Mouse (Mus musculus) adrenal gland, adult 18-20 months (tissue): ENCODE results near the gene Trmt112. TPM values are rescaled to one million over a fixed set of nuclear protein-coding genes. Genes with fewer than 3 reads are reported as not detected.
A peak's percentile ranks its signal among the peaks of the same experiment; 100 is the strongest.

Experiments
- DNase-seq, 2 experiments: peaks; one replicate each; pipeline ENCODE4 v3.0.0; 2021 to 2022; ENCODE audit warnings: low spot score in 2 of 2
- microRNA-seq, 2 experiments: library from miRNA; unstranded; fragments of <30 nt; microRNA quantifications; one replicate each; pipeline ENCODE4 v1.2.0; 2021; ENCODE audit warnings: borderline number of aligned reads in 2 of 2
- total RNA-seq, 2 experiments: library from RNA; stranded (reverse); gene quantifications; 1 replicate in 1 of 2; 2 replicates in 1 of 2; pipeline ENCODE4 v1.2.3; 2021

The Trmt112 gene
- total RNA-seq, 2 experiments from 2014 or later: 83.2 to 110 TPM

GRCm38 (mm10) chr19:6942764-6943163, 33.3 kb downstream of the Trmt112 start:
- DNase-seq: no peak

- no peak for DNase-seq
Observed at GRCm38 (mm10) chr19:6943709-6944108, 34.2 kb downstream of the Trmt112 start.

DNA sequence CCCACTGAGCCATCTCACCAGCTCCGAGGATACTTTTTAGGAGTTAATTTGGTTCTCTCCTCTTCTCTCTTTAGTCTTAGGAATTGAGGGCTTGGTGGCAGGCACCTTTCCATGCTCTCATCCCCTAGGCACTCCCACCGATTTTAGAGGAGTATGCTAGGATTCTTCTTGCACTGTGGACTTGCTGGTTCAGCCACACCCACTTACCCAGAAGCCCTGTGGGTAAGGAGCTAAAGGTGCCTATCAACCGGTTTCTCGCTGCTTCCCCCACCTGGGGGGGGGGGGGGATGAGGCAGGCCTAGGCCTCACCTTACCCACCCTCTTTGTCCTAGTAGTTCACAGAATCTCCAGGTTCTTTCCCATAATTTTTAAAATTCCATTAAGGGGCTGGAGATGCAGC, 38.2 kb downstream of the Trmt112 start:
- no peak for DNase-seq

- DNase-seq: no peak
Observed at GRCm38 (mm10) chr19:6948186-6948585, 38.7 kb downstream of the Trmt112 start.

GRCm38 (mm10) chr19:6949532-6949931, 40.0 kb downstream of the Trmt112 start:
- no peak for DNase-seq

DNA sequence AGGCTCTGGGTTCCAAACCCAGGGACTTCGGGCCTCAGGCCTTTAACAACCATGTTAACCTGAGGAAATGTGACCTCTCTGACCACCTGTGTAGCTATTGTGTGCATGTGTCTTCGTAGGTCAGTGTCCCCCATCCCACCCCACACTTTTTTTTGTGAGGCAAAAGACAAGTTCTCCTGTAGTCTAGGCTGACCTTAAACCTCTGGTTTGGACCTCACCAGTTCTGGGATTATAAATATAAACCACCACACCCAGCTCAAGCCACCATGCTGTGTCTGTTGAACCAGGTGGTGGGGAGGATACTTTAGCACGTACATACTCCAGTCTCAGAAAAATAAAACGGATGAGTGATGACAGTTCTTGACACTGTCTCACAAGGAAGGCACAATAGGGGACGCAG, 40.5 kb downstream of the Trmt112 start:
- DNase-seq: peak in 1 of 2 experiments; percentile 19

GRCm38 (mm10) chr19:6950613-6951153, 41.2 kb downstream of the Trmt112 start:
- DNase-seq: peak; percentile 44 to 62

DNA sequence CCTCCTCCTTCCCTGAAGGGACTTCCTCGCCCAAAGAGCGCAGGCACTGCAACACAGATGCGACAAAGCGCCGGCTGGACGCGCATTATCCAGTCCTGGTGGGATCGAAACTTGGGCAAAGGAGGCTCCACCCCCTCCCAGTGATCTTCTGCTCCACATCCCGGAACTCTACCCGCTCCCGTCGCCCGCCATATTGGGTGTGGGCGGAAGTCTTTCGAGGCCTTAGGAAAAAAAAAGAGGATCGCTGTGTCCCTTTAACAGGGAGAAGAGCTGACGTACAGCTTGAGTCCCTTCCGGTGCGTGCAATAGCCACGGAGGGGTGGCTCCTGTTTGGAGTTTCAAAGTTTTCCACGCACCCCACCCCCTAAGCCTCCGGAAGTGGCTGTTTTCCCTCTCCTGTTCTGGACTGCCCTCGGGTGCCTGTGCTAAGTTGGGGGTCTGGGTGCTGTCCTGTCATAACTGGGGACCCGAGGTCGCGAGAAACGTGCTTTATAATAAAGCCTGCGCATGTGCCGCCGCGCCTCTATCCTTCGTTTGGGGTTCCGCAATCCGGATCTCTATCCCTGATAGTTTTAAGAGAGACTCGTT, 42.0 kb downstream of the Trmt112 start:
- peak; percentile 87 to 90 for DNase-seq

DNA sequence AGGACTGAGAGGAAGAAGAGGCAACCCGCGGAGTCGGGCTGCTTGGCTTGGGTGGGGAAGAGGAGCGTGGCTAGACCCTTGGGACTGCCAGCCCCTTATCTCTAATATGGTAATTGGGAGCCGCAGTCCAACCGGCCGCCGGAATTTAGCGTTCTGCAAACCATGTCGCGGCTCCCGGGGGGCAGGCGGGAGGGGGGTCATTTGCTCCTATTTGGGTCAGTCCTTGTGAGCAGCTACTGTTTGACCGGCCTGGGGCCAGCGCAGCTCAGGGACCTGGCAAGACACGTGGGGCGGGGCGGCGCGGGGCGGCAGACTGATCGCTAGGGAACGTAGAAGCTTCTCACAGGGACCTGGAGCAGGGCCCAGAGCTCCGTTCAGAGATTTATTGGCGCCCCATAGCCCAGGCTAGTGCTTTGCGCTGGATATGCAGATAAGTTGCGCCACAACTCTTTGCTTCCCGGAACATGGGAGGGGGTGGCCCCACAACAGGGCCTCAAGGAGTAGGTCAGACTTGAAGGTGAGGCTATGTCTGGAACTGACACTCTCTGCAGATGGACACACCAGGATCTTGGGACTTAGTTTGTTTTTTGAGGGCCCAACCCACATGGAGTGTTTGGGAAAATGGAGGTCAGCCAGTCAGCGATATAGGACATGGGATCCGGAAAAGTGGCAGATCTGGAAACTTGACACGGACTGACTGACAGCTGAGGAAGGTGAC, 42.7 kb downstream of the Trmt112 start:
- DNase-seq: peak; percentile 78 to 83

DNA sequence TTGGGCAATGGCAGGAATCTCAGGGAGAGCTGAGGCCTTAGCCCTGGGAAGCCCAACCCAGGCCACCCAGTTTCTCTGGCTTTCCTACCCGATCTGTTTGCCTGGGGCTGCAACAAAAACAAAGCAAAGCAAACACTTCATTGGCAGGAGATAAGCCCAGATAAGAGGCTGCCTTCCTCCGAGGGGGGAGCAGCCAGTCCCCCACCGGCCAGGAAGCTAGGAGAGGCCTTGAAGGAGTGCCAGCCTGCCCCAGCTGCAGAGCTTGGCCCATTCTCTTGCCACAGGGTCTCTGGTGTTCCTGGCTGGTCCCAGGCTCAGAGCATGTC, 43.2 kb downstream of the Trmt112 start:
- peak; percentile 56 to 58 for DNase-seq

GRCm38 (mm10) chr19:6954046-6954445, 44.5 kb downstream of the Trmt112 start:
- peak in 1 of 2 experiments; percentile 57 for DNase-seq

DNA sequence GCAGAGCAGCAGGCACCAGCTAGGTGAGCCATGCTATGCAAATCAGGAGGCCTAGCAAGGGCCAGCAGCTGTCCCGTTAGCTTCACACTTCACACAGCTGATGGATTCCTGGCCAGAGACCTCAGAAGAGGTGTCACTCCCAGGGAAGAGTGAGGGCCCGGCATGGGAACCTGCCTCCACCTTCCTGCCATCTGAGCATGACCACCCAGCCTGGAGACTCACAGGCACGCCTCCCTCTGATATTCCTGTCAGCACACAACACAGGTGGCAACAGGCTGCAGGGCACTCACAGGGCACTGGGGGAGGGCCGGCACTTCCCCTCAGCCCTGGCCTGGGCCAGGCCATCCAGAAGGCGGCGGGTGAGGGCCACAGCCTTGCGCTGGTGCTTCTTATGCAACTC, 45.9 kb downstream of the Trmt112 start:
- no peak for DNase-seq

DNA sequence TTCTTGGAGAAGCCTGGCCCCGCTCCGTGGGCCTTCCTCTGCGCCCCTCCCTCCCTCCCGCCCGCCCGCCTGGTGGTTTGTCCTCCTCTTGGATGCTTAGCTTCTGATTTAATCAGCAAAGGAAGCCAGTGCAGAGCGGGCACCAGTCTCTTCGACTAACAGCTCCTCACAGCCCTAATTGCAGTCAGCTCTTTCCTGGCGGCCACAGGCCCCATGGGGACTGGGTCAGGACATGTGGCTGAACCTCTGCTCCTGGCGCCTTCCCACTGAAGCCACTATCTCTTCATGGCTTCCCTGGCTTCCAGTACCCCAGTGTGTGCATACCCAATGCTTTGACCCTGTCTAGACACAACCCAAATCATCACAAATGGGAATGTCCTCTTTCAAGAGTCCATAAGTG, 47.0 kb downstream of the Trmt112 start:
- no peak for DNase-seq

Small RNAs within 50 kb of the gene (microRNA-seq; reads per million reads assigned to microRNA genes)
- 6.1 to 8.6 reads per million in 2 experiments for gene Mir6990

Other genes with a start within 250 kb of the Trmt112 start
- 10 to 100 TPM; 23.2 to 25.3 TPM for gene Rps6ka4, start 69.1 kb upstream of the Trmt112 start, total RNA-seq
- 1 to 10 TPM; 2.0 TPM for gene Ccdc88b, start 51.5 kb upstream of the Trmt112 start, total RNA-seq
- gene Prdx5, start 408 bp downstream of the Trmt112 start, total RNA-seq: 100 to 1,000 TPM; 303 to 375 TPM
- gene Esrra, start 12.1 kb downstream of the Trmt112 start, total RNA-seq: 10 to 100 TPM; 38.7 to 63.0 TPM
- gene Catsperz, start 15.7 kb downstream of the Trmt112 start, total RNA-seq: 1 to 10 TPM in 1 of 2 experiments, not detected in 1; 1.2 TPM
- gene Kcnk4, start 24.8 kb downstream of the Trmt112 start, total RNA-seq: under 1 TPM; 0.23 to 0.35 TPM
- gene Bad, start 32.2 kb downstream of the Trmt112 start, total RNA-seq: 10 to 100 TPM; 45.5 to 46.0 TPM
- 10 to 100 TPM; 56.4 to 56.8 TPM for gene Gpr137, start 32.8 kb downstream of the Trmt112 start, total RNA-seq
- gene Ppp1r14b, start 65.3 kb downstream of the Trmt112 start, total RNA-seq: 100 to 1,000 TPM; 160 to 199 TPM
- 10 to 100 TPM; 34.1 to 43.9 TPM for gene Plcb3, start 66.8 kb downstream of the Trmt112 start, total RNA-seq
- 100 to 1,000 TPM in 1 of 2 experiments, 10 to 100 TPM in 1; 86.9 to 104 TPM for gene Fkbp2, start 70.8 kb downstream of the Trmt112 start, total RNA-seq
- gene Vegfb, start 78.0 kb downstream of the Trmt112 start, total RNA-seq: 100 to 1,000 TPM in 1 of 2 experiments, 10 to 100 TPM in 1; 84.3 to 164 TPM
- gene Dnajc4, start 82.9 kb downstream of the Trmt112 start, total RNA-seq: 10 to 100 TPM; 43.4 to 50.0 TPM
- gene Nudt22, start 86.4 kb downstream of the Trmt112 start, total RNA-seq: 10 to 100 TPM; 21.5 to 24.7 TPM
- 10 to 100 TPM; 11.4 to 15.4 TPM for gene Trpt1, start 86.4 kb downstream of the Trmt112 start, total RNA-seq
- 1 to 10 TPM; 7.4 to 8.7 TPM for gene Fermt3, start 109.8 kb downstream of the Trmt112 start, total RNA-seq
- 100 to 1,000 TPM; 284 to 378 TPM for gene Stip1, start 130.3 kb downstream of the Trmt112 start, total RNA-seq
- gene Macrod1, start 147.1 kb downstream of the Trmt112 start, total RNA-seq: 10 to 100 TPM; 62.4 to 77.9 TPM
- gene Flrt1, start 196.0 kb downstream of the Trmt112 start, total RNA-seq: 1 to 10 TPM; 2.1 to 9.3 TPM